Mouse (Mus musculus) kidney, postnatal 36 days (tissue): ENCODE measurements around the gene Camsap1.

Experiments
- DNase-seq, 2 experiments: peaks; one replicate each; pipeline ENCODE4 v3.0.0; 2021 to 2022; ENCODE audit warnings: mixed read lengths in 2 of 2

The Camsap1 gene

GRCm38 (mm10) chr2:25983159-25983907 lies at the start of gene Camsap1:
TSS of gene Camsap1 (minus strand) at chr2:25983282.
- DNase-seq: peak; percentile 100

GRCm38 (mm10) chr2:26030288-26030687 lies 47.2 kb upstream of the Camsap1 start:
- DNase-seq: peak; percentile 13 to 57

- DNase-seq: peak; percentile 19 to 57
Observed at GRCm38 (mm10) chr2:26024138-26025075, 41.3 kb upstream of the Camsap1 start.

- no peak for DNase-seq
Observed at GRCm38 (mm10) chr2:26022626-26023025, 39.5 kb upstream of the Camsap1 start.

GRCm38 (mm10) chr2:26022258-26022565 lies 39.1 kb upstream of the Camsap1 start:
- no peak for DNase-seq

GRCm38 (mm10) chr2:26021561-26022257 lies 38.6 kb upstream of the Camsap1 start, which contains the start of gene Ubac1:
TSS of gene Ubac1 (minus strand) at chr2:26021747.
- peak; percentile 95 for DNase-seq

GRCm38 (mm10) chr2:26020714-26021560 lies 37.9 kb upstream of the Camsap1 start:
- peak; percentile 34 to 63 for DNase-seq

GRCm38 (mm10) chr2:26019923-26020322 lies 36.8 kb upstream of the Camsap1 start:
- DNase-seq: no peak

- no peak for DNase-seq
Observed at GRCm38 (mm10) chr2:26017326-26017725, 34.2 kb upstream of the Camsap1 start.

- no peak for DNase-seq
Observed at GRCm38 (mm10) chr2:26013674-26014073, 30.6 kb upstream of the Camsap1 start.

GRCm38 (mm10) chr2:26011420-26011819 lies 28.3 kb upstream of the Camsap1 start:
- DNase-seq: no peak

- peak in 1 of 2 experiments; percentile 14 for DNase-seq
Observed at GRCm38 (mm10) chr2:26002001-26002400, 18.9 kb upstream of the Camsap1 start.

- no peak for DNase-seq
Observed at GRCm38 (mm10) chr2:26001136-26001535, 18.1 kb upstream of the Camsap1 start.

GRCm38 (mm10) chr2:25997716-25998115 lies 14.6 kb upstream of the Camsap1 start:
- peak in 1 of 2 experiments; percentile 17 for DNase-seq

GRCm38 (mm10) chr2:25994791-25995190 lies 11.7 kb upstream of the Camsap1 start:
- no peak for DNase-seq

- DNase-seq: no peak
Observed at GRCm38 (mm10) chr2:25992285-25992684, 9.2 kb upstream of the Camsap1 start.

GRCm38 (mm10) chr2:25989651-25990050 lies 6.6 kb upstream of the Camsap1 start:
- no peak for DNase-seq

GRCm38 (mm10) chr2:25987817-25988216 lies 4.7 kb upstream of the Camsap1 start:
- DNase-seq: no peak

GRCm38 (mm10) chr2:25986601-25987000 lies 3.5 kb upstream of the Camsap1 start:
- no peak for DNase-seq

- peak in 1 of 2 experiments; percentile 14 for DNase-seq
Observed at GRCm38 (mm10) chr2:25982426-25983091, 523 bp downstream of the Camsap1 start.

- DNase-seq: peak; percentile 56 to 82
Observed at GRCm38 (mm10) chr2:25982052-25982425, 1.0 kb downstream of the Camsap1 start.

GRCm38 (mm10) chr2:25978997-25979396 lies 4.1 kb downstream of the Camsap1 start:
- no peak for DNase-seq
